Comparison of ENCODE assay signal across 34 mouse cellular contexts in the genomic region with DNA sequence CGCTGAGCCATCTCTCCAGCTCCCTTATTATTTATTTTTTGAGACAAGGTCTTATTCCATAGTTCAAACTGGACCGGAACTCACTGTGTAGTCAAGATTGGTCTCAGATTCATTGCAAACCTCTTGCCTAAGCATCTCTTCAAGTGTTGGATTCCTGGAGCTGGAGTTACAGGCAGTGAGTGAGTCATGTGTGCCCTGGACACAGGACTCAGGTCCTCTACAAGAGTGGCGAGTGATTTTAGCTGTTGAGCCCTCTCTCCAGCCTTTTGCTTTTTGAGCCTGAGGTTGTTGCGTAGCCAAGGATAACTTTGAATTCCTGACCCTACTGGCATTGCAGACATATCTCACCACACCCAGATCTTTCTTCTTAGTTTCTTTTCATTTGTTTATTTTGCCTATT. TPM values are rescaled to one million over a fixed set of nuclear protein-coding genes. Genes with fewer than 3 reads are reported as not detected.
"Had no signal": no experiment of that assay in that cellular context is flagged by ENCODE, and none has a peak within 500 bp of the region (broad histone marks: within the 10 kb centered on the region; RNA-seq: fewer than 3 reads in every experiment).

No protein-coding gene starts in this region.

- DNase-seq: gastrocnemius, adult 2 months; gastrocnemius, postnatal 10 days; gastrocnemius, postnatal 25 days; heart, adult 18-20 months; heart, postnatal 4 days; kidney, adult 18-20 months; kidney, adult 8-10 months; kidney, postnatal 10 days; kidney, postnatal 25 days; kidney, postnatal 4 days; layer of hippocampus, postnatal 36 days; left cerebral cortex, postnatal 4 days had no signal

- H3K9me3 ChIP-seq: heart, embryonic 10.5 days; heart, embryonic 13.5 days; heart, embryonic 15.5 days; hindbrain, embryonic 10.5 days; hindbrain, embryonic 12.5 days; intestine, embryonic 15.5 days; limb, embryonic 13.5 days; limb, embryonic 15.5 days; liver, embryonic 12.5 days had no signal

- H3K4me3 ChIP-seq: gastrocnemius, adult 2 months; heart, embryonic 10.5 days; heart, embryonic 13.5 days; heart, embryonic 15.5 days; hindbrain, embryonic 10.5 days; hindbrain, embryonic 12.5 days; intestine, embryonic 15.5 days; layer of hippocampus, adult 2 months; limb, embryonic 13.5 days; limb, embryonic 15.5 days; liver, embryonic 12.5 days had no signal

- H3K9ac ChIP-seq: heart, embryonic 13.5 days; heart, embryonic 15.5 days; hindbrain, embryonic 12.5 days; hindbrain, embryonic 14.5 days; intestine, embryonic 15.5 days; limb, embryonic 13.5 days; limb, embryonic 15.5 days; liver, embryonic 12.5 days had no signal

- H3K4me2 ChIP-seq: heart, embryonic 13.5 days; heart, embryonic 15.5 days; hindbrain, embryonic 12.5 days; hindbrain, embryonic 14.5 days; intestine, embryonic 15.5 days; limb, embryonic 13.5 days; limb, embryonic 15.5 days; liver, embryonic 12.5 days had no signal

- H3K27me3 ChIP-seq: intestine, embryonic 15.5 days; limb, embryonic 15.5 days had no signal

- H3K4me1 ChIP-seq: heart, embryonic 13.5 days; heart, embryonic 15.5 days; hindbrain, embryonic 12.5 days; intestine, embryonic 15.5 days; limb, embryonic 13.5 days; liver, embryonic 12.5 days had no signal

- H3K27ac ChIP-seq: gastrocnemius, adult 2 months; heart, embryonic 13.5 days; heart, embryonic 15.5 days; hindbrain, embryonic 10.5 days; hindbrain, embryonic 12.5 days; hindbrain, embryonic 14.5 days; intestine, embryonic 15.5 days; layer of hippocampus, adult 2 months; limb, embryonic 13.5 days; limb, embryonic 15.5 days; liver, embryonic 12.5 days had no signal

- H3K36me3 ChIP-seq: heart, embryonic 10.5 days; heart, embryonic 13.5 days; heart, embryonic 15.5 days; hindbrain, embryonic 10.5 days; hindbrain, embryonic 12.5 days; intestine, embryonic 15.5 days; limb, embryonic 13.5 days; limb, embryonic 15.5 days; liver, embryonic 12.5 days had no signal

- ATAC-seq: hindbrain, embryonic 16.5 days; inflammation-experienced regulatory T-cells, adult 6 months; intestine, embryonic 15.5 days; intestine, postnatal 0 days; liver, embryonic 12.5 days had no signal

RNA-seq across cellular contexts. Expression of a gene that starts 47.1 kb away (rescaled TPM):
- total RNA-seq: gastrocnemius, adult 2 months; gastrocnemius, postnatal 10 days; gastrocnemius, postnatal 25 days; gastrocnemius, postnatal 4 days; granulocyte monocyte progenitor cell, adult 5-6 weeks; heart, adult 8-10 months; heart, postnatal 25 days; heart, postnatal 4 days; liver, adult 2 months had no signal
- polyA plus RNA-seq: heart, embryonic 13.5 days; heart, embryonic 15.5 days; heart, postnatal 0 days; inflammation-experienced regulatory T-cells, adult 6 months; kidney, embryonic 14.5 days; limb, embryonic 11.5 days; limb, embryonic 13.5 days; limb, embryonic 15.5 days; liver, adult 2 months; liver, embryonic 12.5 days had no signal
